Mouse (Mus musculus) kidney, postnatal 36 days (tissue): ENCODE data around the gene Dbndd2.

Source experiments
- DNase-seq, 2 experiments: peaks; one replicate each; pipeline ENCODE4 v3.0.0; 2021 to 2022; ENCODE audit warnings: mixed read lengths in 2 of 2

Gene Dbndd2

DNA sequence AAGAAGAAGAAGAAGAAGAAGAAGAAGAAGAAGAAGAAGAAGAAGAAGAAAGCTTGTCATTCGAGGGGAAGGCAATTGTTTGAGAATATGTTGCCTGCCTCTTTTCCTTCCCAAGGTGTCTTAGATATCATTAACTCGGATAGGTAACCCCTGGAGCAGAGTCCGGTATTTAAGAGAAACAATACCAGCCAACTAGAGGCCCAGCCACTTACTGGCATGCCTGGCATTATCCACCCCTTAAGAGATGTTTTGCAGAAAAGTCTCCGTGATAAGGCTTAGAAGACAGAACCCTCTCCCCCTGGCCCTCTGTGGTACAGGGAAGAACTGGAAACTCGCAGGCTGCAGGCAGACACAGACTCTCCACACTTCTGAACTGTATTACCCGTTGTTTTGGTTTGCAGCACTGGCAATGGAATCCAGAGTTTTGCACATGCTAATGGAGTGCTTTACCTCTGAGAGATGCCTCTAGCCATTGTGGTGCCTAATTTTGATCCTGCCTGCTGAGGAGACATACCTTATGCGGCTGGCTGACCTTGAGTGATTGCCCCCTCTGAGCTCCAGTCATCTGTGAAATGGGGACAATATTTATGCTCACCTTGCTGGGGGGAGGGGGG is 31.9 kb upstream of the Dbndd2 start:
- DNase-seq, result peak; percentile 55 to 56

DNA sequence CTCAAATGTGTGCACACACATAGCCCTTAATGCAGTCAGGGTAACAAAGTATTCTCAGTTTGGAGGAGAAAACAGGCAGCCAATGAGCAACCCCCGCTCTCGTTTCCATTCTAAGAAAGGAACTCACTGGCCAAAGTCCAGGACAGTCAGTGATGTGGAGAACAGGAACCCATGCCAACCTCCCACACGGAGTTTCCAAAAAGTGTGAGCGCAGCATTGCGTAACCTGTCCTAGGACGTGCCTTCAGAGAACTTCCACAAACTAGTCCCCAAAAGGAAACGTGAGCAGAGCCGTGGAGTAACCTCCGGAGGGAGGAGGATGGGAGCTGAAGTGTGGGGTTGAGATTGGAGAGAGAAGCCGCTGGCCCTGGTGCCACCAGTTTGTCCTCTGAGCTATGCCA is 31.1 kb upstream of the Dbndd2 start:
- peak; percentile 91 to 97 for DNase-seq

DNA sequence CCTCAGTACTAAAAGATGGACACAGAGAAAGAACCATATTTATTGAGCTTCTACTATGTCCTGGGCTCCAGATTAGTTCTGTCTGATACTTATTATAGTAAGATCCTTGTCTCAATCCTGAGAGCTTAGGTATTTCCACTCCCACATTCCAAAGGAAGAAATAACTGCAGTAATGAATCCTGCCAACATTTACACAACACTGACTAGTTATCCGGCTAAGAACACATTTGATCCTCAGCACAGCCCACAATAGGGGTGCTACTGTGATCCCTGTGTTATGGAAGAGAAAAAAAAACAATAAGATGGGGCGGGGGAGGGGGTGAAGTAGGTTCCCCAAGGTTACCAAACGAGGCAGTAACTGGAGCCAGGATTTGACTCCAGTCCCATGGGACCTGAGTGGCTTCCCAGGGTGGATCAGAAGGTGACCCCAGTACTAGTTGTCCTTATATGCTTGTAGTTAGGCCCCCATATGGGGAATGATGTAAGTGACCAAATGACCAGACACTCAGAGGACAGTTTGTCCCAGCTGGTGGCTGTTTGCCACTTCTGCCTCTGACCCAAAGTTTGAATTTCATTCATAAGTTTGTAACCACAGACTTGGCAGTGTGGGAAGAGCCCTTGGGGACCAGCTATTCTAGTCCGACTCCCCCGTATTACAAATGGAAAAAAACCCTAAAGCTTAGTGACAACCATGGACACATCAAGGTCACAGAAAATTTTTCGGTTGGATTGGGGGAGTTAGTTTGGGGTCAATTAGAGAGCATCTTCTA is 30.3 kb upstream of the Dbndd2 start:
- DNase-seq, result peak; percentile 45 to 62

DNA sequence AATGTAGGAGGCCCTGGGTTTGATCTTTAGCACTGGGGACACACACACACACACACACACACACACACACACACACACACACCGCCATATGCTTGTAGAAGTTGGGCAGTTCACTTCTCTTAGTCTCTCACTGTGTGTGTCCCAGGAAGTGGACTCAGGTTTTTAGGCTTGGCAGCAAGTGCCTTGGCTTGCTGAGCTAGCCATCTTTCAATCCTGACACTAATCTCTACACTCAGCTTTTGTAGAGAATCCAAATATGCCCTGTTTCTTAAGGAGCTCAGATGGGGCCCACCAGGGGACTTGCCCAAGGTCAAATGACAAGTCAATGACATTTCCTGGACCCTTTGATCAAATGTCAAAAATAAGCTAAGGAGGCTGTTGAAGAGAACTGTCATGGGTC is 29.5 kb upstream of the Dbndd2 start:
- no peak for DNase-seq

DNA sequence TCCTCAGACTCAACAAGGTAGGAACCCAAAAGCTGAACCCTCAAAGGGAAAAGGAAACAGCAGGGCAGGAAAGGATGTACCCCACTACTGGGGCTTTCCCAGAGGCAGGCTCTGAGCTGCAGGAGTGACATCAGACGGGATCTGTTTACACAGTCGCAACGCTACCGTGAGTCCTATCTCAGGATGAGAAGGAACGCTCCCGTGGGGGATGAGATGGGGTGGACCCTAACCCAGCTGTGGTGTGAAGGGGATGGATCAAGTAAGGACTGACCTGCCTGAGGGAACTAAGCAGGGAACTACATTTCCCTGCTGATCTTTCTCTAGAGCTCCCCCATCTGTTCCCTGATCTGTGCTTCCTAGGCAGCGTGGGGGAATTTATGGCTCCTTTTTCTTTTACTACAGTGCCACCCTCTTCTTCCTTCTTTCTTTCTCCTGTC is 29.0 kb upstream of the Dbndd2 start, which contains the start of gene Sys1:
TSS of gene Sys1 (plus strand) at position 101 of the 437 bp plus-strand sequence.
- DNase-seq, result peak; percentile 42 to 68

DNA sequence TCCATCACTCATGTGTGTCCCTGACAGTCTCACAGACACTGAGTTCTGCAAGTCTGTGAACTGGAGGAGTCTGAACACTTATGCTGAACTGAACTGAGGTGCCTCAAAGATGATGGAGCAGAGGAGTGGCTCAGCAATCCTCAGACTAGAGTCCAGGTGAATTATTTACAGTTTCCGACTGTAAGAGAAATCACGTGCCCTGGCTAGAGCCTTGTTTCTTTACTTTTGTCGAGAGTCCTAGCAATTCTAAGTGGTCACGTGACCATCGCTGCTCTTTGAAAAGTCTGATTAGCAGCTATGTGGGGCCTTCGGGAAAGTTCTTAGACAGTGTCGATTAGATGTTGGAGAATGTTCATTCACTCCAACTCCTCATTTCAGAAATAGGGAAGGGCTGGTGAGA is 28.0 kb upstream of the Dbndd2 start:
- peak; percentile 73 to 90 for DNase-seq

DNA sequence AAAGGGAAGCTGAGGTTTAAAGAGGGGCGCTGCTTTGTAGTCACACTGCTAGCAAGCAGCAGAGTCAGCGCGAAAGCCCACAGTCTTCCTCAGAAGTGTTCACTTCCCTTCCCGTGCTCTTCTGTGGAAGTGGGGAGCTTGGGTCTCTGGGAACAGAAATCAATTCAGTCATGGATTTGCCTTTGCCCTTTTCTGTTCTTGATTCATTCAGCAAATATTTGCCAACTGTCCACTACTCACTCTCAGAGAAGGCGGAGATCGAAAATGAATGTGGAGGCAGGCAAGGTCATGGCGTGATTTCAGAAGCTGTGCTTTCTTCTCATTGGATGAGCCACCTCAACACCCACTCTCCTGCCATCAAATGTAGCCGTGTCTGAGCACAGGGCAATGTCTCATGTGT is 27.4 kb upstream of the Dbndd2 start:
- peak; percentile 30 to 56 for DNase-seq

DNA sequence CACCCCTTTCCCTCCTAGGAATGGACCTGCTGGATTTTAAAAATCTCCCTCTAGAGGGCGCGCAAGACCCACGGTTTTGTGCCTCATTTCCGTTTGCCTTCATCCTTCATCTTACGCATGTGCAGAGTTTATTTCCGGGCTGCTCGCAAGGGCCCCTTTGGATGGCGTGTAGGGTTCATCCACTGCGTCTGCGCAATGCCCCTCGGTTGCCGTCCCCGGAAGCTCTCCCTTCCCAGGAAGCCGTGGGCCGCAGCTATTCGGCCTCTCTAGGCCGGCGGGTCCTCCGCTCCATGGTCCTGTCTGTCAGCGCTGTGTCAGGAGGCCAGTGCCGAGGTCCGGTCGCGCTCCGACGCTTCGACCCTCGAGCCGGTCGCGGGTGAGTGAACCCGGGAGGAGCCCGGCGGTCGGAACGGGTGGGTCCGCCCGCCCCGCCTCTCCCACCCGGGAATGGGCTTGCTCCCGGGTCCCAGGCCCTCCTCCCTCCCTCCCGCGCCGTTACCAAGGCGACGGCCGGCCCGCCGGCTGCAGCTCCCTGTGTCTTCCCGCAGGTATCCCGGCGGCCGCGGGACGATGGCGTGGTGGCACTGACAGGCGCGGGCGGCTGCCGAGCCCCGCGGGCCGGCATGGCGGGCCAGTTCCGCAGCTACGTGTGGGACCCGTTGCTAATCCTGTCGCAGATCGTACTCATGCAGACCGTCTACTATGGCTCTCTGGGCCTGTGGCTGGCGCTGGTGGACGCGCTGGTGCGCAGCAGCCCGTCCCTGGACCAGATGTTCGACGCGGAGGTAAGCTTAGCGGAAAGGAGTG is 25.0 kb upstream of the Dbndd2 start, which contains the start of gene Gm20458:
TSS of gene Gm20458 (plus strand) at position 223 of the 807 bp plus-strand sequence.
- peak; percentile 96 to 98 for DNase-seq

DNA sequence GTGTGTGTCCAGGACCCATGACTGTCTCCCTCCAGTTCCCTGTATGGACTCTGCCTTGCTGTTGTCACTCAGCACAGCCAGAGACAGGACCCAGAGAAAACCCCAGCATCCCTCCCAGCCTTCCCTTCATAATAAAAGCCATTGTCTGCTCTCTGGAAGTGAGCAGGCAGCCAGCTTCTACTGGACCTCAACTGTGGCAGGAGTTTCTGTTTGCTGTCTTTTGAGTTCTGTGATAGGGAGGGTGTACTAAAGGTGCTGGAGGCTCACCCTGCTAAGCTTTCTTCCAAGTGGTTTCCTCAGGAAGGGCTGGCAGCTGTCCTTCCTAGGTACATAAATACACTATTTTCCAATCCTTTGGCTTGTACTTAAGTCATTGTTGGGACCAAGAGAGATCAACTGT is 20.7 kb upstream of the Dbndd2 start:
- DNase-seq, result no peak

DNA sequence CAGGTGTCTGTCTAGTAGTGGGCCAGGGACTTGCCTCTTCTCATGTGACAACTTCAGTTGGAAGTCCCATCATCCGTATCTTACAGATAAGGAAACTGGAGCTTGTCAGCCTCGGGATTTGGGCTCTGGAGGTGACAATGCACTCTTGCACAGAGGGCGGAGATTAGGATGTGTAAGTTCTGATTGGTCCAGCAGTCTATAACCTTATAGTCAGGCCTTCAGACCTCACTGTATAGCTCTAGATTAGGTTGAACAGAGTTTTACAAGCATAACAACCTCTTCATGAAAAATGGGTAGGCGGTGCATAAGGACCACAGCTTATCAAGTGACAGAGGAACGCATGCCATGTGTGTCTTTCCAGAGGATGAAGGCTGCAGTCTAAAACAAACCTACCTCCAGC is 19.1 kb upstream of the Dbndd2 start:
- no peak for DNase-seq

DNA sequence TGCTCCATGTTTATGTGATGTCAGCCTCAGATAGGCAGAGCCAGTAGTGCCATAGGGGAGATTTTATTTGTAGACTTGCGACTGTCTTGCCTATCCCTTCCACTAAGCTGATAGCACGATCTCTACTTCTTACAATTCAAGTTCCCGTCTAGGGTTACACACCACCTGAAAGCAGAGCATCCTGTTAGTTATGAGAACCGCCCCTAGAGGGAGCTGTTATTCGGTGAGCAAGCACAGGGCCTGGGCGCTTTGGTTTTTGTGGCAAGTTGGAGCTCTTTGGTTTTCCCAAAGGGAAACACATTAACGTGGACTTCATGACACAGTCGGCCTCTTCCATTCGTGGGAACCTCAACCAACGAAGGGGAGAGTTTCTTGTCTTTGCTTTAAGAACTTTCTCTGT is 15.7 kb upstream of the Dbndd2 start:
- DNase-seq, result peak; percentile 80 to 87

DNA sequence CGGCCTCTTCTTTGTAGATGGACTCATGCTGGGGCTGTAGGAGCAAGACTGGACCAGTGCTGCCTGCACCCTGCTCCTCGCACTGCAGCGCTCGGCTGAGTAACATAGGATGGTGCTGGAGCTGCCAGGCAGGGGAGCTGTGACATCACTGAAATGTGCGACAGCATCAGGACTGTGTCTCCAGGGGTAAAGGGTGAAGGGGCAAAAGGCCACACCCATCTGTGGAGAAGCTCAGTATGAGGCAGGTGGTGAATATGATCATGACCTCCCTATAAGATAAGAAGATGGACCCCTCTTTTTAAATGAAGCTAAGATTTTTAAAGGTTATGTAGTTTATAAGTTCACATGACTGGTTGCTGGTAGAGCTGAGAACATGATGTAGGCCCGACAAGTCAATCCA is 12.3 kb upstream of the Dbndd2 start, which contains the start of gene Trp53tg5:
TSS of gene Trp53tg5 (minus strand) at position 101 of the 400 bp plus-strand sequence.
- no peak for DNase-seq

DNA sequence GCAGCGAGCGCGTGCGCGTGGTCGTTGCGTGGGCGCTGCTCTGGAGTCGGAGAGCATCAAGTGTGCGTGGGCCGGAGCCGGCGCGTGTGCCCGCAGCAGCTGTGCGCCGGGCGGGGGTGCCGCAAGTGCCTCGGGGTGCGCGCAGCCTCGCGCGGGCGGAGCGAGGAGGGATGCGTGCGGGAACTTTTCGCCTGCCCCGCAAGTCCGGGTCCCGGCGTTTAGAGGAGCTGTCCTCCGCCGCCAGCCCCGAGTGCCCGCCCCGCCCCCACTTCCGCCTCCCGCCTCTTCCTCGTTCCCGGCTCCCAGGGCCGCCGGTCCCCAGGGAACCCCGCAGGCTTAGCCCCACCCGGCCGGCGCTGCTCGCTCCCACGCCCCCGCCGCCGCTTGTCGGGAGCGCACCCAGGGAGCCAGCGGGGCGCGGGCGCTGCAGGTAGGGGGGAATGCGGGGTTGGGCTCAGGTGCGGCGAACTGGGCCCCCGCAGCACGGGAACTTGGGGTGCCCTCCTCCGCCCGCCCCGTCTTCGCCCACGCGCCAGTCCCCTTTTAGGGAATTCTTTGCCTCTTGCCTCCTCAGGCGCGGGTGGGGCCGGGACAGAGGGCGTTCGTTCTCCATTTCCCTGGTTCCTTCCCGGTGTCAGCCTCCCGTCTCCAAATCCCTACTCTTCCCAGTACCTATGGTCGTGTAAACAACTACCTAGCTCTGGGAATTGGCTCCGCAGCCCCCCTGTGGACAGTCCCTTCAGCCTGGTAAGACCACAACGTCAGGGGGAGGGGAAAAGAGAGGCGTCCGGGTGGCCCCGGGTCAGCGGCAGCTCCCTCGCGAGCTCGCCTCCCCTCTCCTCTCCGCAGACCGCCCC is 580 bp downstream of the Dbndd2 start:
- peak; percentile 63 to 86 for DNase-seq

DNA sequence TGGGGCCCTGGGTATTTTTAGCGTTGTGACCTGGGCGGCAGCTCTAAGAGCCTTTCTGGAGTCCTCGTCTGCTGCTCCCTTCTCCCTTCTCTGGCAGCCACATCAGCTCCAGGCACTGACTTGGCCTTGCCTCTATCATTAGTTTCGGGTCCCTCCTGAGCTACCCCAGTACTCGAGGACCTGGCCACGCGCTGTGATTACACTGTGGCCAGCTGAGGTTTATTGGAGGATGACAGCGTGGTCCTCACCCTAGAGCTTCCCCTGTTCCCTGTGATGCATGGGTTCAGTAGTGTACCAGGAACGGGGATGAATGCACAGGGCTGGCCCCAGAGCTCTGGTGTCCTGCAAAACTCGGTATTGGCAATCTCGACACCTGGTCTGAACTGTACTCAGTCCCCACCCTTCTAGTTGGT is 1.2 kb downstream of the Dbndd2 start:
- DNase-seq, result no peak

DNA sequence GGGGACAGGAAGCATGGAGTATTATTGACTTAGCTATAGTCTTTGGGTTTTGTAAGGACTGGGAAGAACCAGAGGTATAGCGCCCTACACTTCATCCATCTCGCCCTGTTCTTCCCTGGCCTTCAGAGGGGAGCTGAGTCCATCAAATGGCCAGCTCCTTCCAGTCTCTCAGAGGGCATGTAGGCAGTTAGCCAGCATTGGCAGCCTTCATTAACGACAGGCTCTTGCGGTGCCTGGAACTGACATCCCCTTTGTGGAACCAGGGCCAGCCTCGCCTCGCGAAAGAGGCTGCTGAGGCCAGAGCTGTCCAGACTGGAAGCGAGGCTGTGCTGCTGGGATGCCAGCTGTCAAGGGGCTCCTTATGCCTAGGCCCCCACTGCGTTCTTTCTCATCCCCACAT is 1.9 kb downstream of the Dbndd2 start:
- no peak for DNase-seq

DNA sequence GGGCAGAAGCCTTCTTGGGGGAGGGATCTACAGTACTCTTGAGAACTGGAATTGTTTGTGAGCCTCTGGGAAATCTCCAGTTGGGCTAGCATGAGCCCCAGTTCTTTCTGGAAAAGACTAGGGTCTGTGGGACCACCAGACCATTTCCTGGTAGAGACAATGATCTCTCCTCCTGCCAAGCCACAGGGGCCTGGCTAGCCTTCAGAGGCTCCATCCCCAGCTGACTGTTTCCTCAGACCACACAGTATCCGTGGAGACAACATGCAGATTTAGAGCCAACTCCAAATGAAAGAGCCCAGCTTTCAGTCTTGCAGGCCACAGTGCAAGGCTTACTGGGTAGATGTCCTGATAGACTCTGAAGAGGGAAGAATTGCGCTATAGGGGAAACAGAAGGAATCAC is 8.2 kb downstream of the Dbndd2 start:
- no peak for DNase-seq

DNA sequence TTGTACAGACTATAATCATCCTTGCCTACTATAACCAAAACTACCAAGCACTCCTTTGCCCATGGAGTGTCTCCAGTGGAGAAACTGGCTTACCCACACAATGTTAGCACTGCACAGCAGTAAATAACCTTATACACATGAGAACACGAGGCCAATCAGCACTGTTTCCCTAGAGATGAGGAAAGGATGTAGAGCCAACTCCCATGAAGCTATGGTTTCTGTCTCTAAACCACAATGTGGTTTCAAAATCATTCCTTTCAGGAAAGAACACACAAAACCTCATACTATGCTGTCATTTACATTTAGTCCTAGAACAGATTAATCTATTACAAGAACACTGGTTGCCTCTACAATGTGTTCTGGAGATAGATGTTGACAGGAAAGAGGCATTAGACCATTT is 10.4 kb downstream of the Dbndd2 start:
- DNase-seq, result no peak

DNA sequence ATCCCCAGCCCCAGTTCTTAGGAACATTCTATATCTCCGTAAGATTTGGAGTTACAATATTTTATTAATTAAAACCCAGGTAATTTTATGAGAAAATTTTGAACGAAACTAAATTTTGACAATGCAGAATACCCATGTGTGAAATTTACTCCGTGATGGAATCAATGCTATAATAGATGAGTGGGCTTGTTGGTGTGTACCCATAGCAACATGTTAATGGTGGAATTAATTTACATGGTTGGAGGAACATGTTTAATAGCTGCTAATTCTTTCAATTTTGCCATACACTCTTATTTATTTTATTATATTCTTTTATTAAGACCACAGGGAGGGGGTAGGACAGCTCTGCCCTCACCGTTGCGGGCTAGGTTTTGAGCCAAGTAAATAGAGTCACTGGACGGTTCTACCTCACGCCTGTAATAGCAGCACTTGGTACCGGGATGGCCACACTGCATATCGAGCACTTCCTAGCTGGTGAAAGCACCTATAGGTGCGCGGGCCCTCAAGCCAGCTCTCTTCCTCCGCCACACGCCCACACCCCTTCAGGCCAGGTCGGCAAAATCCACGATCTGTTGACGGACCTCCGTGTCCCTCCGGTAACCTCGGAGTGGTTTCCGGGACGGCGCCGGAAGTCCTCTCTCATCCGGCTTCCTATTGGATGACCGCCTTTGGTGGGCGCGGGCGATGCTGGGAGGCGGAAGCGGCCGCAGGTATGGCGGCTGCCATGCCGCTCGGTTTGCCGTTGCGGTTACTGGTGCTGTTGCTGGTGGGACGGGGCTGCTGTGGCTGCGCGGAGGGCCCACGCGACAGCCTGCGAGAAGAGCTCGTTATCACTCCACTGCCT is 11.2 kb downstream of the Dbndd2 start, which contains the start of gene Pigt:
TSS of gene Pigt (plus strand) at position 674 of the 844 bp plus-strand sequence.
- peak; percentile 91 to 93 for DNase-seq

DNA sequence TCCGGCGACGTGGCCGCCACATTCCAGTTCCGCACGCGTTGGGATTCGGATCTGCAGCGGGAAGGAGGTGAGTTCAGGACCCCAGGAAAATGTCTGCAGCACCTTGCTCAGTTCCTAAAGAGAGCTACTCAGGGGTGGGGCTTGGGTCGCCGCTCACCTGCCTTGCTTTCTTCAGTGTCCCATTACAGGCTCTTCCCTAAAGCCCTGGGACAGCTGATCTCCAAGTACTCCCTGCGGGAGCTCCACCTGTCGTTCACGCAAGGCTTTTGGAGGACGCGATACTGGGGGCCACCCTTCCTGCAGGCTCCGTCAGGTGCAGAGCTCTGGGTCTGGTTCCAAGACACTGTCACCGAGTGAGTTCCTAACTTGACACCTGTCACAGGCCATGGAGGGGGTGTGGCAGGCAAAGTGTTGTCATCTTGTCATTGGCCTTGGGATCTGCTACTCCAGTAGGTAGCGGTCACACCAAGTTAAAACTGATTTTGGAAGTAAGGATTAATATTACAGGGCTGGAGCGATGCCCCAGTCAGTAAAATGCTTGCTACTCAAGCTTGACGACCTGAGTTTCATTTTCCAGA is 11.9 kb downstream of the Dbndd2 start:
- DNase-seq, result no peak

DNA sequence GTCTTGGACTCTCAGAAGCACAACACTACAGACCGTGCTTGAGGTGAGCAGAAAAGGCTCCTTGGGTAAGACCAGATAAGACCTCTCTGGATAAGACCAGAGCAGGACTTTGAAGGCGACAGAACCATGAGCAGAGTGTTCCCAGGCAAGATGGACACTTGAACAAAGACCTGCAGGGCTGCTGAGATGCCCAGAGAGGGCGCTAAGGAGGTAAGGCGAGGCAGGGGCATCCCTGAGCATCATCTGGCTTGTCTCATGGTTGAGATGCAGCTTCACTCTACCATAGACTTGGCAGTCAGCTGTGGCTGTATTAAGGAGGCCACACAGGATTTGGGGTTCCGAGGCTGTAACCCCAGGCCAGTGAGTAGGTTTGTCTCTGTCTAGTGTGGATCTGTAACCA is 13.4 kb downstream of the Dbndd2 start:
- no peak for DNase-seq

DNA sequence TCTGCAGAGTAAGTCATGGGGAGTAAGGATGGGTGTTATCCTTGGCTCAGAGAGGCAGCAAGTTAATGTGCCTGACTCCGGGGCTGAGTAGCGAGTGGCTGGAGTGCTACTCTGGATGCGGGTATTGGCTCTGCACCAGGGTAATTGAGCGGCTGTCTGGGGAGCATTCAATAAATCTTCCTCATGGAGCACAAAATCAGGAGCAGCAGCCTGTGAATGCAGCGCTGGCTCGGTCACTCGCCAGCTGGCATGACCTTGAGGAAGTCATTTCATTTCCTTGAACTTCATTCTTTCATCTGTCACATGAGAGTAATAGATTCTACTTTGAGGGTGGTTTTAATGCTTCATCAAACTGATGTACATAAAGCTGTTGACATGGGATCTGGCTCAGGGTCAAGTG is 14.6 kb downstream of the Dbndd2 start:
- DNase-seq, result peak; percentile 47 to 50
